Mouse (Mus musculus) heart, embryonic 11.5 days (tissue): ENCODE data around the gene Eps15. TPM values are rescaled to one million over a fixed set of nuclear protein-coding genes. Genes with fewer than 3 reads are reported as not detected.
A peak's percentile ranks its signal among the peaks of the same experiment; 100 is the strongest.

Source experiments
- ATAC-seq: fragments of 200-750 bp; cut with Nextera tagmentation; replicated peaks from 2 replicates; pipeline ENCODE4 v1.8.0; 2017; ENCODE audit warnings: moderate library complexity; ENCODE audit not compliant: insufficient number of reproducible peaks, low FRiP score, low TSS enrichment
- H3K27ac ChIP-seq: fragments of 300-500 bp; sonication (generic); 2 replicates; pipeline ENCODE4 v1.5.1; 2014; ENCODE audit warnings: mild to moderate bottlenecking, low read depth, low read length
- H3K27me3 ChIP-seq: fragments of 300-500 bp; sonication (generic); 2 replicates; pipeline ENCODE4 v1.6.1; 2014; ENCODE audit warnings: mild to moderate bottlenecking, low read length, mixed read lengths; ENCODE audit not compliant: control insufficient read depth, insufficient read depth
- H3K36me3 ChIP-seq: fragments of 300-500 bp; sonication (generic); 2 replicates; pipeline ENCODE4 v1.6.1; 2014; ENCODE audit warnings: mild to moderate bottlenecking, low read length, moderate library complexity, mixed read lengths; ENCODE audit not compliant: control insufficient read depth, insufficient read depth
- H3K4me1 ChIP-seq: fragments of 300-500 bp; sonication (generic); 2 replicates; pipeline ENCODE4 v1.6.1; 2014; ENCODE audit warnings: low read length; ENCODE audit not compliant: control insufficient read depth, insufficient read depth
- H3K4me2 ChIP-seq: fragments of 300-500 bp; sonication (generic); 2 replicates; pipeline ENCODE4 v1.6.1; 2014; ENCODE audit warnings: mild to moderate bottlenecking, moderate library complexity
- H3K4me3 ChIP-seq: fragments of 300-500 bp; sonication (generic); 2 replicates; pipeline ENCODE4 v1.5.1; 2014; ENCODE audit warnings: low read depth, low read length
- H3K9ac ChIP-seq: fragments of 300-500 bp; sonication (generic); 2 replicates; pipeline ENCODE4 v1.6.1; 2014; ENCODE audit warnings: mild to moderate bottlenecking, low read depth, low read length, moderate library complexity
- H3K9me3 ChIP-seq: fragments of 300-500 bp; sonication (generic); replicated peaks from 2 replicates; pipeline ENCODE4 v1.6.1; 2016; ENCODE audit warnings: low read length; ENCODE audit not compliant: control insufficient read depth
- WGBS: fragments of 180-500 bp; shearing (Covaris S2); extraction: QIAGEN DNeasy Blood & Tissue Kit; methylation state at CpG from one replicate; pipeline ENCODE4 v1.1.7; 2014; ENCODE audit not compliant: insufficient replicate concordance; 5-methylcytosine and 5-hydroxymethylcytosine counted together
- polyA plus RNA-seq: library from polyadenylated mRNA; unstranded; fragments of >200 nt; fragmentation: Nextera tagmentation; extraction: Ambion mirVana; gene quantifications from 2 replicates; pipeline ENCODE4 v1.2.1, GENCODE M21; 2014

The Eps15 gene
- polyA plus RNA-seq, 1 experiment from 2014 or later = 38.5 TPM

GRCm38 (mm10) chr4:109281161-109281560 is 1.1 kb downstream of the Eps15 start:
- 7% methylated on average over 4 of the region's 4 CpGs for WGBS
- H3K4me1 ChIP-seq = no peaks in the 10 kb centered on the region; the same call in 1 of the 2 replicates
- H3K4me2 ChIP-seq = peak overlapping the region; percentile 59
- H3K4me3 ChIP-seq = peak overlapping the region; percentile 81
- H3K27me3 ChIP-seq = no peaks in the 10 kb centered on the region
- H3K9me3 ChIP-seq = no peaks in the 10 kb centered on the region
- ATAC-seq = no peak
- H3K27ac ChIP-seq = no peak overlapping the region
- H3K9ac ChIP-seq = peak overlapping the region; percentile 81
- H3K36me3 ChIP-seq = no peaks in the 10 kb centered on the region

- Histone ChIP-seq H3K27ac (no peak overlapping the region), H3K4me2 (peak overlapping the region; percentile 35), H3K4me3 (no peak overlapping the region), H3K27me3 (no peaks in the 10 kb centered on the region), H3K9ac (no peak overlapping the region), H3K9me3 (no peaks in the 10 kb centered on the region), H3K4me1 (no peaks in the 10 kb centered on the region; the same call in 1 of the 2 replicates), H3K36me3 (no peaks in the 10 kb centered on the region)
- 68% methylated on average over 1 of the region's 1 CpGs for WGBS
- no peak for ATAC-seq
Measured at GRCm38 (mm10) chr4:109281946-109282345, 1.9 kb downstream of the Eps15 start.

GRCm38 (mm10) chr4:109294629-109295028 is 14.6 kb downstream of the Eps15 start:
- no peak for ATAC-seq
- Histone ChIP-seq H3K9ac (no peak overlapping the region), H3K27ac (no peak overlapping the region)

GRCm38 (mm10) chr4:109296510-109296909 is 16.4 kb downstream of the Eps15 start:
- no peak overlapping the region for H3K27ac ChIP-seq
- 77% methylated on average over 2 of the region's 2 CpGs for WGBS
- no peak overlapping the region for H3K4me2 ChIP-seq

More at GRCm38 (mm10) chr4:109294629-109295028, 14.6 kb downstream of the Eps15 start:
- no peak overlapping the region for H3K4me3 ChIP-seq
- H3K9me3 ChIP-seq = no peaks in the 10 kb centered on the region
- no peaks in the 10 kb centered on the region for H3K36me3 ChIP-seq
- no peaks in the 10 kb centered on the region for H3K27me3 ChIP-seq
- no peaks in the 10 kb centered on the region for H3K4me1 ChIP-seq
- H3K4me2 ChIP-seq = no peak overlapping the region

GRCm38 (mm10) chr4:109299136-109299535 is 19.1 kb downstream of the Eps15 start:
- H3K27ac ChIP-seq = no peak overlapping the region
- H3K9me3 ChIP-seq = no peaks in the 10 kb centered on the region
- H3K4me2 ChIP-seq = no peak overlapping the region
- no peak overlapping the region for H3K9ac ChIP-seq
- H3K4me3 ChIP-seq = no peak overlapping the region
- H3K36me3 ChIP-seq = no peaks in the 10 kb centered on the region
- no peak for ATAC-seq
- H3K27me3 ChIP-seq = no peaks in the 10 kb centered on the region
- no peaks in the 10 kb centered on the region for H3K4me1 ChIP-seq

More at GRCm38 (mm10) chr4:109296510-109296909, 16.4 kb downstream of the Eps15 start:
- Histone ChIP-seq H3K27me3 (no peaks in the 10 kb centered on the region), H3K36me3 (no peaks in the 10 kb centered on the region), H3K9me3 (no peaks in the 10 kb centered on the region), H3K4me3 (no peak overlapping the region), H3K9ac (no peak overlapping the region), H3K4me1 (no peaks in the 10 kb centered on the region)
- no peak for ATAC-seq

GRCm38 (mm10) chr4:109316941-109317894 is 37.1 kb downstream of the Eps15 start:
- Histone ChIP-seq H3K36me3 (no peaks in the 10 kb centered on the region), H3K4me1 (no peaks in the 10 kb centered on the region), H3K9me3 (no peaks in the 10 kb centered on the region), H3K4me2 (no peak overlapping the region), H3K9ac (no peak overlapping the region), H3K27me3 (no peaks in the 10 kb centered on the region), H3K27ac (no peak overlapping the region), H3K4me3 (no peak overlapping the region)
- no peak for ATAC-seq

GRCm38 (mm10) chr4:109336796-109337195 is 56.7 kb downstream of the Eps15 start:
- 78% methylated on average over 4 of the region's 4 CpGs for WGBS
- H3K9me3 ChIP-seq = no peaks in the 10 kb centered on the region
- peaks cover 5% of the 10 kb centered on the region for H3K4me1 ChIP-seq
- H3K9ac ChIP-seq = no peak overlapping the region
- ATAC-seq = no peak
- no peak overlapping the region for H3K4me2 ChIP-seq
- H3K4me3 ChIP-seq = no peak overlapping the region
- no peaks in the 10 kb centered on the region for H3K27me3 ChIP-seq
- H3K36me3 ChIP-seq = peaks cover 11% of the 10 kb centered on the region
- no peak overlapping the region for H3K27ac ChIP-seq

- Histone ChIP-seq H3K36me3 (no peaks in the 10 kb centered on the region), H3K4me1 (peaks cover 5% of the 10 kb centered on the region), H3K9ac (no peak overlapping the region), H3K4me2 (no peak overlapping the region), H3K27me3 (no peaks in the 10 kb centered on the region), H3K4me3 (no peak overlapping the region), H3K9me3 (no peaks in the 10 kb centered on the region), H3K27ac (peak overlapping the region; percentile 15; the same call in 1 of the 2 replicates)
- 55% methylated on average over 1 of the region's 1 CpGs for WGBS
- ATAC-seq = no peak
Measured at GRCm38 (mm10) chr4:109341222-109341621, 61.2 kb downstream of the Eps15 start.
